Mouse (Mus musculus) midbrain, embryonic 14.5 days (tissue): ENCODE measurements around the gene Mansc1. TPM values are rescaled to one million over a fixed set of nuclear protein-coding genes. Genes with fewer than 3 reads are reported as not detected.

ENCODE experiments used
- ATAC-seq: fragments of 200-750 bp; cut with Nextera tagmentation; 2 replicates; pipeline ENCODE4 v1.8.0; 2017; ENCODE audit warnings: moderate number of reproducible peaks, moderate library complexity; ENCODE audit not compliant: low FRiP score, low TSS enrichment
- DNase-seq: peaks from one replicate; pipeline ENCODE4 v3.0.0-alpha.2; 2015
- H3K27ac ChIP-seq: fragments of 300-500 bp; sonication (generic); replicated peaks from 2 replicates; pipeline ENCODE4 v1.5.1; 2014; ENCODE audit warnings: mild to moderate bottlenecking, low read depth, low read length, moderate library complexity
- H3K27me3 ChIP-seq: fragments of 300-500 bp; sonication (generic); 2 replicates; pipeline ENCODE4 v1.6.1; 2014; ENCODE audit warnings: low read length, control low read depth, mixed read lengths; ENCODE audit not compliant: control insufficient read depth, insufficient read depth
- H3K36me3 ChIP-seq: fragments of 300-500 bp; sonication (generic); 2 replicates; pipeline ENCODE4 v1.6.1; 2014; ENCODE audit warnings: low read length, control low read depth; ENCODE audit not compliant: control insufficient read depth, insufficient read depth
- H3K4me1 ChIP-seq: fragments of 300-500 bp; sonication (generic); 2 replicates; pipeline ENCODE4 v1.6.1; 2014; ENCODE audit warnings: mild to moderate bottlenecking, antibody characterized with exemption, low read length, control low read depth; ENCODE audit not compliant: control insufficient read depth, insufficient read depth
- H3K4me2 ChIP-seq: fragments of 300-500 bp; sonication (generic); 2 replicates; pipeline ENCODE4 v1.6.1; 2014; ENCODE audit warnings: mild to moderate bottlenecking, low read length, moderate library complexity
- H3K4me3 ChIP-seq: fragments of 300-500 bp; sonication (generic); replicated peaks from 2 replicates; pipeline ENCODE4 v1.5.1; 2014; ENCODE audit warnings: low read depth, low read length
- H3K9ac ChIP-seq: fragments of 300-500 bp; sonication (generic); replicated peaks from 2 replicates; pipeline ENCODE4 v1.6.1; 2014; ENCODE audit warnings: mild to moderate bottlenecking, low read length, moderate library complexity
- H3K9me3 ChIP-seq: fragments of 300-500 bp; sonication (generic); 2 replicates; pipeline ENCODE4 v1.6.1; 2016; ENCODE audit warnings: low read length, control low read depth, mixed read lengths; ENCODE audit not compliant: control insufficient read depth
- WGBS: fragments of 180-500 bp; shearing (Covaris S2); extraction: QIAGEN DNeasy Blood & Tissue Kit; methylation state at CpG from one replicate; pipeline ENCODE4 v1.1.7; 2014; 5-methylcytosine and 5-hydroxymethylcytosine counted together
- polyA plus RNA-seq: library from polyadenylated mRNA; unstranded; fragments of >200 nt; fragmentation: Nextera tagmentation; extraction: Ambion mirVana; gene quantifications from 2 replicates; pipeline ENCODE4 v1.2.1, GENCODE M21; 2014

Gene Mansc1
- polyA plus RNA-seq, 1 experiment from 2014 or later, result 0.91 TPM

GRCm38 (mm10) chr6:134641738-134642446, 9.6 kb upstream of the Mansc1 start:
- Histone ChIP-seq H3K27ac (no peak overlapping the region), H3K4me2 (peak overlapping the region; percentile 71), H3K27me3 (no peaks in the 10 kb centered on the region), H3K4me1 (peaks cover 4% of the 10 kb centered on the region), H3K4me3 (peak overlapping the region; percentile 86), H3K36me3 (peaks cover 5% of the 10 kb centered on the region), H3K9me3 (no peaks in the 10 kb centered on the region), H3K9ac (peak overlapping the region; percentile 92)
- ATAC-seq, result no peak
- 84% methylated on average over 9 of the region's 9 CpGs for WGBS
- peak; percentile 14 for DNase-seq

DNA sequence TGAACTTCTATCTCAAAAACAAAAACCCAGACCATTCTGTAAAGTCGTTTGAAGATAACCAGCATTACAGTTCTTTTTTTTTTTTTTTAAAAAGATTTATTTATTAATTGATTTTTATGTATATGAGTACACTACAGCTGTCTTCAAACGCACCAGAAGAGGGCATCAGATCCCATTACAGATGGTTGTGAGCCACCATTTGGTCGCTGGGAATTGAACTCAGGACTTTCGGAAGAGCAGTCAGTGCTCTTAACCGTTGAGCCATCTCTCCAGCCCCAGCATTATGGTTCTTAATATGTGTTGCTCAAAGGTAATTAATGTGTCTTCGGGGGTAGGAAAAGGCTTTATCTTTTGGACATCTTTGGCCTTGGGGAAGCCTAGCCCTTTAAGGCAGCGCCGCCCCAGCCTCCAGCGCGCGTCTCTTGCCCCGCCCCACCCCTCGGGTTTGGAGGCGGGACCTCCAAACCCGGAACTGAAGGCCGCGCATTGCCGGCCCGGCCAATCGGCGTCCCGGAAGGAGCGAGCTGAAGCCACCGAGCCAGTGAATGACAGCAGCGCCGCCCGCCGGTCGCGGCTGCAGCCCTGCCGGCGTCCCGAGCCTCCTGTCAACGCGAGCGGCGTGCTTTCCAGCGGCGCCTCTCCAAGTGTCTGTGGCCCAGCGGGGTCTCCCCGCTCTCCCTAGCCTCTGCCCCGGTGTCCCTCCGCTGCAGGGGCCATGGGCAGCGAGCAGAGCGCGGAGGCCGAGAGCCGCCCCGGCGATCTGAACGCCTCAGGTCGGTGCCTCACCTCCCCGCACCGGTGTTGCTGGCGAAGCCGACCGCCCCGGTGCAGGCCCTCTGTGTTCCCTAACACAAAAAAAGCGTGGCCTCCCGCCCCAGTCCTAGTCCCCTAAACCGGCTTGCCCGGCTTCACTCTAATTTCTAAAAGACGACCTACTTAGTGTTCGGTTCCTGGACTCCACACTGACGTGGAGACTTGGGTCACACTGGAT, 8.5 kb upstream of the Mansc1 start:
- Histone ChIP-seq H3K27me3 (no peaks in the 10 kb centered on the region), H3K9ac (peak overlapping the region; percentile 92), H3K27ac (peak overlapping the region; percentile 86), H3K36me3 (peaks cover 5% of the 10 kb centered on the region), H3K9me3 (no peaks in the 10 kb centered on the region), H3K4me3 (peak overlapping the region; percentile 86), H3K4me1 (peaks cover 4% of the 10 kb centered on the region), H3K4me2 (peak overlapping the region; percentile 71)
- DNase-seq (peak; percentile 98), ATAC-seq (peak; percentile 99)
- WGBS, result 2% methylated on average over 63 of the region's 65 CpGs

- Histone ChIP-seq H3K4me3 (no peak overlapping the region), H3K4me2 (no peak overlapping the region), H3K9ac (no peak overlapping the region), H3K4me1 (peaks cover 4% of the 10 kb centered on the region), H3K36me3 (no peaks in the 10 kb centered on the region), H3K27me3 (no peaks in the 10 kb centered on the region), H3K27ac (no peak overlapping the region), H3K9me3 (no peaks in the 10 kb centered on the region)
- 86% methylated on average over 1 of the region's 1 CpGs for WGBS
- ATAC-seq (no peak), DNase-seq (no peak)
Observed at GRCm38 (mm10) chr6:134639900-134640299, 7.6 kb upstream of the Mansc1 start.

GRCm38 (mm10) chr6:134639210-134639609, 6.9 kb upstream of the Mansc1 start, which contains the start of gene Borcs5:
Gene Borcs5 (plus strand): TSS chr6:134639510.
- no peak within 1 kb of the TSS for H3K27ac ChIP-seq
- no peaks in the 10 kb centered on the region for H3K27me3 ChIP-seq
- ATAC-seq (no peak), DNase-seq (no peak)
- no peaks in the 10 kb centered on the region for H3K9me3 ChIP-seq
- WGBS, result 94% methylated on average over 3 of the region's 3 CpGs
- peaks cover 4% of the 10 kb centered on the region for H3K4me1 ChIP-seq
- H3K9ac ChIP-seq, result no peak within 1 kb of the TSS
- no peak within 1 kb of the TSS for H3K4me2 ChIP-seq
- peak within 1 kb of the TSS; percentile 86; the same call in 1 of the 2 replicates for H3K4me3 ChIP-seq
- H3K36me3 ChIP-seq, result no peaks in the 10 kb centered on the region

DNA sequence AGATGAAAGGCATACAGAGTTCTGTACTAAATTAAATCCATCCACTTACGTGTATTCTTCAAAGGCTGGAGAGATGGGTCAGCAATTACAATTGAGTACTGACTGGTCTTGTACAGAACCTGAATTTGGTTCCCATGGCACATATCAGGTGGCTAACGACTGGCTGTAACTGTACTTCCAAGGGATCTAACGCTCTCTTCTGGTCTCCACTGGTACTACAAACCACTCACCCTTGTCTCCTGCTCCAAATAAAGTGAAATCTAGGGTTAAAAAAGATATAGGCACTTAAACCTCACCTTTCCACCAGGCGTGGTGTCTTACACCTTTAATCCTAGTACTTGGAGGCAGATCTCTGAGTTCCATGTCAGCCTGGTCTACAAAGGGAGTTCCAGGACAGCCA, 4.2 kb upstream of the Mansc1 start:
- Histone ChIP-seq H3K27me3 (peaks cover 16% of the 10 kb centered on the region), H3K9ac (no peak overlapping the region), H3K36me3 (no peaks in the 10 kb centered on the region), H3K4me1 (peaks cover 7% of the 10 kb centered on the region), H3K4me3 (no peak overlapping the region), H3K4me2 (no peak overlapping the region), H3K27ac (no peak overlapping the region), H3K9me3 (no peaks in the 10 kb centered on the region)
- ATAC-seq (no peak), DNase-seq (no peak)
- WGBS, result 60% methylated on average over 4 of the region's 4 CpGs

- Histone ChIP-seq H3K4me1 (peaks cover 7% of the 10 kb centered on the region; the same call in 1 of the 2 replicates), H3K9ac (no peak overlapping the region), H3K27ac (no peak overlapping the region), H3K9me3 (no peaks in the 10 kb centered on the region), H3K27me3 (peaks cover 18% of the 10 kb centered on the region), H3K4me2 (no peak overlapping the region), H3K4me3 (no peak overlapping the region), H3K36me3 (no peaks in the 10 kb centered on the region)
- DNase-seq, result no peak
- ATAC-seq, result no peak
- WGBS, result 90% methylated on average over 8 of the region's 8 CpGs
Observed at GRCm38 (mm10) chr6:134633553-134633952, 1.3 kb upstream of the Mansc1 start.

GRCm38 (mm10) chr6:134632756-134633155, 468 bp upstream of the Mansc1 start:
- no peaks in the 10 kb centered on the region for H3K36me3 ChIP-seq
- no peaks in the 10 kb centered on the region for H3K9me3 ChIP-seq
- peak overlapping the region; percentile 81 for H3K4me2 ChIP-seq
- peaks cover 7% of the 10 kb centered on the region; the same call in 1 of the 2 replicates for H3K4me1 ChIP-seq
- H3K27ac ChIP-seq, result no peak overlapping the region
- H3K4me3 ChIP-seq, result peak overlapping the region; percentile 42
- peak overlapping the region; percentile 59; the same call in 1 of the 2 replicates for H3K9ac ChIP-seq
- DNase-seq (no peak), ATAC-seq (no peak)
- WGBS, result 45% methylated on average over 5 of the region's 5 CpGs
- H3K27me3 ChIP-seq, result peaks cover 18% of the 10 kb centered on the region

GRCm38 (mm10) chr6:134630447-134630846, 1.8 kb downstream of the Mansc1 start:
- no peak overlapping the region for H3K4me2 ChIP-seq
- ATAC-seq (no peak), DNase-seq (no peak)
- H3K27me3 ChIP-seq, result peaks cover 18% of the 10 kb centered on the region
- no peak overlapping the region for H3K27ac ChIP-seq
- H3K4me1 ChIP-seq, result peaks cover 7% of the 10 kb centered on the region; the same call in 1 of the 2 replicates
- WGBS, result 77% methylated on average over 9 of the region's 9 CpGs
- H3K9me3 ChIP-seq, result no peaks in the 10 kb centered on the region
- H3K36me3 ChIP-seq, result no peaks in the 10 kb centered on the region
- H3K4me3 ChIP-seq, result no peak overlapping the region
- no peak overlapping the region for H3K9ac ChIP-seq
